ENCODE assay signal across 13 mouse cellular contexts in genomic region chr1:132381929-132382328, GRCm38 (mm10). TPM values are rescaled to one million over a fixed set of nuclear protein-coding genes. Genes with fewer than 3 reads are reported as not detected.
DNase-seq lines count a peak whose midpoint lies in the region; ATAC-seq lines count a peak whose summit lies in the region.
"Had no signal": no experiment of that assay in that cellular context is flagged by ENCODE, and none has a peak within 500 bp of the region (broad histone marks: within the 10 kb centered on the region; RNA-seq: fewer than 3 reads in every experiment).

No protein-coding gene starts in this region.

- no peak overlapping the region for H3K9ac ChIP-seq in hindbrain, embryonic 13.5 days
- no peak overlapping the region for H3K9ac ChIP-seq in hindbrain, embryonic 11.5 days (ENCODE audit: low read depth, low read length)
- H3K9ac ChIP-seq: embryonic facial prominence, embryonic 12.5 days; midbrain, embryonic 15.5 days had no signal

- 57% methylated on average over 10 of the region's 10 CpGs for WGBS in hindbrain, embryonic 13.5 days
- 80% methylated on average over 10 of the region's 10 CpGs for WGBS in hindbrain, embryonic 11.5 days

- no peak overlapping the region for H3K4me2 ChIP-seq in hindbrain, embryonic 13.5 days
- H3K4me2 ChIP-seq in hindbrain, embryonic 11.5 days (replicated peaks; ENCODE audit: low read depth, low read length) = no peak overlapping the region
- H3K4me2 ChIP-seq: embryonic facial prominence, embryonic 12.5 days; midbrain, embryonic 15.5 days had no signal

- no peak for ATAC-seq in hindbrain, embryonic 13.5 days (ENCODE audit: low FRiP score)
- ATAC-seq in hindbrain, embryonic 11.5 days (ENCODE audit: low FRiP score) = no peak
- ATAC-seq in erythroblast, adult 5-6 weeks (replicated peaks; ENCODE audit: low FRiP score, poor library complexity, severe bottlenecking) = peak; percentile 75
- ATAC-seq in megakaryocyte-erythroid progenitor cell, adult 5-6 weeks (replicated peaks; ENCODE audit: low FRiP score, low TSS enrichment, poor library complexity, severe bottlenecking) = peak; percentile 72
- ATAC-seq: inflammation-experienced regulatory T-cells, adult 6 months; midbrain, embryonic 15.5 days had no signal

- DNase-seq in hindbrain, embryonic 11.5 days (ENCODE audit: low spot score) = no peak
- peak; percentile 36 for DNase-seq in thymus, postnatal 14 days
- no peak for DNase-seq in thymus, postnatal 36 days
- DNase-seq in adrenal gland, adult 8-10 months = no peak
- no peak for DNase-seq in urinary bladder, adult 18-20 months (ENCODE audit: low spot score in 2 of 2)
- DNase-seq: adrenal gland, postnatal 10 days; gastrocnemius, postnatal 10 days had no signal

- H3K4me3 ChIP-seq in hindbrain, embryonic 13.5 days = no peak overlapping the region
- H3K4me3 ChIP-seq in hindbrain, embryonic 11.5 days (ENCODE audit: low read depth, low read length) = no peak overlapping the region
- H3K4me3 ChIP-seq: embryonic facial prominence, embryonic 12.5 days; midbrain, embryonic 15.5 days had no signal

- peaks cover 36% of the 10 kb centered on the region for H3K36me3 ChIP-seq in hindbrain, embryonic 13.5 days
- H3K36me3 ChIP-seq in hindbrain, embryonic 11.5 days (ENCODE audit: control insufficient read depth, insufficient read depth, low read length) = peaks cover 6% of the 10 kb centered on the region; the same call in 1 of the 2 replicates

- H3K4me1 ChIP-seq in hindbrain, embryonic 13.5 days (replicated peaks) = peaks cover 59% of the 10 kb centered on the region
- peaks cover 10% of the 10 kb centered on the region; the same call in 1 of the 2 replicates for H3K4me1 ChIP-seq in hindbrain, embryonic 11.5 days (replicated peaks; ENCODE audit: control insufficient read depth, insufficient read depth, low read length)

- no peaks in the 10 kb centered on the region for H3K9me3 ChIP-seq in hindbrain, embryonic 13.5 days
- H3K9me3 ChIP-seq in hindbrain, embryonic 11.5 days (ENCODE audit: control insufficient read depth, low read length) = no peaks in the 10 kb centered on the region
- H3K9me3 ChIP-seq: embryonic facial prominence, embryonic 12.5 days; midbrain, embryonic 15.5 days had no signal

- peak overlapping the region; percentile 18; the same call in 1 of the 2 replicates for H3K27ac ChIP-seq in hindbrain, embryonic 13.5 days
- no peak overlapping the region for H3K27ac ChIP-seq in hindbrain, embryonic 11.5 days (ENCODE audit: low read depth, low read length)
- H3K27ac ChIP-seq: embryonic facial prominence, embryonic 12.5 days; midbrain, embryonic 15.5 days had no signal

- no peaks in the 10 kb centered on the region for H3K27me3 ChIP-seq in hindbrain, embryonic 13.5 days
- no peaks in the 10 kb centered on the region for H3K27me3 ChIP-seq in hindbrain, embryonic 11.5 days (ENCODE audit: control insufficient read depth, insufficient read depth, low read length)
- H3K27me3 ChIP-seq: embryonic facial prominence, embryonic 12.5 days; midbrain, embryonic 15.5 days had no signal

RNA-seq across cellular contexts. Expression of gene Tmcc2, which starts 9.2 kb away (rescaled TPM):
- 24.6 and 25.7 TPM in 2 replicates for polyA plus RNA-seq in hindbrain, embryonic 13.5 days (2015; fragmentation: Nextera tagmentation; extraction: Ambion mirVana)
- polyA plus RNA-seq in hindbrain, embryonic 11.5 days (2014; fragmentation: Nextera tagmentation; extraction: Ambion mirVana) = 12.0 and 14.1 TPM in 2 replicates
- 2,859 and 3,164 TPM in 2 replicates for total RNA-seq in erythroblast, adult 5-6 weeks (2015; ENCODE audit: low replicate concordance)
- 5,593 and 6,096 TPM in 2 replicates for total RNA-seq in erythroblast, adult 5-6 weeks (2017; ENCODE audit: low replicate concordance)
- total RNA-seq in megakaryocyte-erythroid progenitor cell, adult 5-6 weeks (2014; fragmentation: Nextera tagmentation) = 7.3 and 12.5 TPM in 2 replicates
- total RNA-seq in megakaryocyte-erythroid progenitor cell, adult 5-6 weeks (2017) = 3.2 and 4.8 TPM in 2 replicates
- 10 to 100 TPM; 10.3 to 13.9 (median 12.1) TPM for total RNA-seq in adrenal gland, adult 8-10 months (2022)

RNA-seq across cellular contexts. Expression of gene Dstyk, which starts 35.4 kb away (rescaled TPM):
- 10.0 and 10.3 TPM in 2 replicates for polyA plus RNA-seq in hindbrain, embryonic 13.5 days (2015; fragmentation: Nextera tagmentation; extraction: Ambion mirVana)
- polyA plus RNA-seq in hindbrain, embryonic 11.5 days (2014; fragmentation: Nextera tagmentation; extraction: Ambion mirVana) = 11.5 and 12.3 TPM in 2 replicates
- 36.8 and 37.3 TPM in 2 replicates for total RNA-seq in erythroblast, adult 5-6 weeks (2015; ENCODE audit: low replicate concordance)
- 46.4 and 59.1 TPM in 2 replicates for total RNA-seq in erythroblast, adult 5-6 weeks (2017; ENCODE audit: low replicate concordance)
- 3.8 and 12.1 TPM in 2 replicates for total RNA-seq in megakaryocyte-erythroid progenitor cell, adult 5-6 weeks (2014; fragmentation: Nextera tagmentation)
- total RNA-seq in megakaryocyte-erythroid progenitor cell, adult 5-6 weeks (2017) = 5.1 and 13.9 TPM in 2 replicates
- 10 to 100 TPM; 24.4 to 39.9 (median 31.1) TPM for total RNA-seq in adrenal gland, adult 8-10 months (2022)

Comparison
In these comparisons a context has a peak if more than half of its experiments do, and no peak if none do; other contexts are left out.
1. ATAC-seq: peak in erythroblast, adult 5-6 weeks (single experiment) and megakaryocyte-erythroid progenitor cell, adult 5-6 weeks (single experiment); none in hindbrain, embryonic 13.5 days (single experiment) and hindbrain, embryonic 11.5 days (single experiment).
2. RNA of gene Tmcc2, which starts 9.2 kb away (total RNA-seq): 2,859 to 6,096 TPM in erythroblast, adult 5-6 weeks; 10.3 to 13.9 TPM in adrenal gland, adult 8-10 months and 3.2 to 12.5 TPM in megakaryocyte-erythroid progenitor cell, adult 5-6 weeks; every median in the first group is over 100 times any median in the second.